Mouse (Mus musculus) adrenal gland, postnatal 10 days (tissue): ENCODE results near the gene Asb16. TPM values are rescaled to one million over a fixed set of nuclear protein-coding genes. Genes with fewer than 3 reads are reported as not detected.
A peak's percentile ranks its signal among the peaks of the same experiment; 100 is the strongest.

Source experiments
- DNase-seq: peaks from one replicate; pipeline ENCODE4 v3.0.0; 2021; ENCODE audit warnings: mixed read lengths
- total RNA-seq, 2 experiments: library from RNA; stranded (reverse); gene quantifications; 2 replicates each; pipeline ENCODE4 v1.2.3; 2021

Gene Asb16
- total RNA-seq, 2 experiments from 2014 or later, result 1.1 to 2.6 TPM

DNA sequence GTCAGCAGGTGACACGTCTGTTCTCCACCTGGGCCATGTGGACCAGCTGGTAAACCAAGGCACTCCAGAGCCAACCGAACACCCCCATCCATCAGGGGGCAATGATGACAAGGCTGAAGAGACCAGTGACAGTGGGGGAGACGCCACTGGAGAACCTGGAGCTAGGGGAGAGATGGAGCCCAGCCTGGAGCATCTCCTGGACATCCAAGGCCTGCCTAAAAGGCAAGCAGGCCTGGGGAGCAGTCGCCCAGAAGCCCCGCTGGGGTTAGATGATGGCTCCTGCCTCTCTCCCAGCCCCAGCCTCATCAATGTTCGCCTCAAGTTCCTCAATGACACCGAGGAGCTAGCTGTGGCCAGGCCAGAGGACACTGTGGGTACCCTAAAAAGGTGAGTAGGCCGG lies 18.9 kb downstream of the Asb16 start:
- DNase-seq, result no peak

DNA sequence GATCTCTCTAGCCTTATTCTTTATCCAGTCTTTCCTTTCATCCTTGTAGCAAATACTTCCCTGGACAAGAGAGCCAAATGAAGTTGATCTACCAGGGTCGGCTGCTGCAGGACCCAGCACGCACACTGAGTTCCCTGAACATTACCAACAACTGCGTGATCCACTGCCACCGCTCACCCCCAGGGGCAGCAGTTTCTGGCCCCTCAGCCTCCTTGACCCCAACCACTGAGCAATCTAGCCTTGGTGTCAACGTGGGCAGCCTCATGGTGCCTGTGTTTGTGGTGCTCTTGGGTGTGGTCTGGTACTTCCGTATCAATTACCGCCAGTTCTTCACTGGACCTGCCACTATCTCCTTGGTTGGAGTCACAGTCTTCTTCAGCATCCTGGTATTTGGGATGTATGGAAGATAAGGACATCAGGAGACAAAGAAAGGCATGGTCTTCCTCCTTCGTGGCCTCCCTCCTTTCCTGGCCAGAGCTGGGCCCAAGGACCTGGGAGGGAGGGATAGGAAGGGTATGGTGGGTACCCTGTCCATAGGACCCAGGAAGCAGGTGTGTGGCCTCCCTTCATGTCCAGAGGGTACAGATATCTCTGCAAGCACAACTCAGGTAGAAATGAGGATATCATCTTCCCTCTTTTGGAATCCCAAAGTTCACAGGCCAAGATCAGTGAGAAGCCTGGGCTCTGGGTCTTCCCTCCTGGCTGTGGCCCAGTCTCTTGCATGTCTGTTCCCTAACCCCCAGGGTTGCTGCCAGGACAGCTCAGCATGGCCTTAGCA lies 19.7 kb downstream of the Asb16 start:
- no peak for DNase-seq

DNA sequence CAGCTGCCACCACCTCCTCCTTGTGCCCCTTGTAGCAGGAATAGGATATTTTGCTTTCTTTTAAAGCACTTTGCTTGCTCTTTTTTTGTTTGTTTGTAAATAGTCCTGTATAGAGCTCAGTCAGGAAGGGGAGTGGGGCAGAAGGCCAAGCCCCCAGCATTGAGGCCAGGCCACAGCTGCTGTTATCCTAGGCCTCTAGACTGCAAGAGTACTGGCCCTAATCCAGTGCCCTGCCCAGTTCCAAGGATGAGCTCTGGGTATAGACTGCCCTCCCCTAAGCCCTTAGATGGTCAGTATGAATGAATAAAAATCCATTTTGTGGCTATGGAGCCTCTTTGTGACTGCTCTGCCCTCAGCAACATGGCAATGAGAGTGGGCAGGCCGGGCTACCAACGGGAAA lies 20.4 kb downstream of the Asb16 start:
- peak; percentile 41 for DNase-seq

DNA sequence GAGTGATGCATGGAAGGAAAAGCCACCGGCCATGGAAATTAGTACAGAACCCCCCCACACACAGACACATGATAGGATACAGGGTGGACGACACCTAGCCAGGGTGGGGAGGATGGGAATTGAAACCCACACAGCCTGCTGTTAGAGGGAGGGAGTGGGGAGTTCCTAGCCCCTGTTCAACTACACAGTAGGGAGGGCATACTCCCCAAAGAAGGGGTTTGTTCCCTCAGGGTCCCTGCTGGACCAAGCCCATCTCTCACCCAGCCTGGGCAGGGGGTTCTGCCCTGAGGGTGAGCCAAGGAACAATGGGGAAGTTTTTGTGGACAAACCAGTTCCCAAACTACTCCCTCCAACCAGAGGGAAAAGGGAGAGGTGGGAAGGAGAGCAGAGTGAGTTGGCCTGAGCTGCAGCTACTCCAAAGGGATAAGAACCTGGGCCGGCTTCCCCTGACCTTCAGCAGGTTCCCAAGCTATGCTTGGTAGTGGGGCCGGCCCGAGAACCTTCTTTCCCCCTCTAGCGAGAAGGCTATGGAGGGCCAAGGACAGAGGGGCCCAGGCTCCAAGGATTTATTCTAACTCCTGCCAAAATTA lies 21.1 kb downstream of the Asb16 start:
- DNase-seq, result no peak

DNA sequence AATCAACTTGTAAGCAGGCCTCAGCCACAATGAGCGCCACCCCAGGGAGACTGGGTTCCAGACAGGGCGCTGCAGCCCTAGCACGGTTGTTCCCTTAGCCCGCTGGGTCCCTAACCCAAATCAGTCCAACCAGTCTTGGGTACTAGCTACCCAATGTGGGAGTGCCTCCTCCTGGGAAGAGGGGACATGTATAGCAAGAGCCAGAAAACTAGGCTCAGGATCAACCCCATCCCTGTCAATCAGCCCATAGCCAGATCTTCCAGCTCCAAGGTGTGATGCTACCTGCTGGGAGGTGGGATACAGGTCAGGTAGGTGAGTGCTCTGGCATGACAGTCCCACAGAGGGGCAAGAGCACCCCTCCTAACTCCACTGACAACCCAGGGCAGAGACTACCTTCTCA lies 21.6 kb downstream of the Asb16 start:
- DNase-seq, result no peak

DNA sequence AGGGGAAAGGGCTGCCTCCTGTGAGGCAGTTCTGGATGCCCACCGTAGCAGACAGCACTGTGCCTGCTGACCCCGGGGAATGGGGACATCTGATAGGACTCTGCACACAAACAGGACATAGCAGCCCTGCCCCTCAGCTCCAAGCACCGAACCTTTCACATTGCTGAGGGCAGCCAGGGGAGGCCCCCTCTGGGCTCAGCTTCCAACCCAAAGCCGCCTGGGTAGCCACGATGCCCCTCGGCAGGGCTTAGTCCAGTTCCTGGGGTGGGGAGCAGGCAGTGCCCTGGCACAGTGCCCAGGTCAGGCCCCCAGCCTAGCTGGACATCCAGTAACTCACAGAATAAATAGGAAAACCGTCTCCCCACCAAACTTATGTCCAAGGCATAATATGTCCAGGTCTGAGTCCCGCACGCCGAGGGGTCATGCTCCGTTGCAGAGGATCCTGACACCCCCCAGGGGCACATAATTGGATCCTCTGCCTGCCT lies 22.6 kb downstream of the Asb16 start:
- no peak for DNase-seq

DNA sequence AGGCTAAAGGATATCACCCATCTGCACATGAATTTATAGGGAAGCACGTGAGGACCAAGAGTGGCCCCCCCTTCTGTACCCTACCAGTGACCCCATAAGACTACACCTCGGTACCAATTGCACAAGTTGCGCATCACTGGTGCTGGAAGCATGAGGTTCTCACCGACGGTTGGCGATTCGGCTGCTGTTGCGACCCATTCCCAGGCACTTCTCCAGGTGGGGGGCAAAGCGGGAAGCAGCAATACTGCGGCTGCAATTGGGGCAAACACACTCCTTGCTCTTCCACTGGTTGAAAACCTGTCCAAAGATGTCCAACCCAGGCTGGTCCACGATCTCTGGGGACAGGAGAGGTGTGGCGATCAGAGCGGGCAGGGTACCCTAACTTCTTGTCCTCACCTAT lies 25.4 kb downstream of the Asb16 start:
- no peak for DNase-seq

DNA sequence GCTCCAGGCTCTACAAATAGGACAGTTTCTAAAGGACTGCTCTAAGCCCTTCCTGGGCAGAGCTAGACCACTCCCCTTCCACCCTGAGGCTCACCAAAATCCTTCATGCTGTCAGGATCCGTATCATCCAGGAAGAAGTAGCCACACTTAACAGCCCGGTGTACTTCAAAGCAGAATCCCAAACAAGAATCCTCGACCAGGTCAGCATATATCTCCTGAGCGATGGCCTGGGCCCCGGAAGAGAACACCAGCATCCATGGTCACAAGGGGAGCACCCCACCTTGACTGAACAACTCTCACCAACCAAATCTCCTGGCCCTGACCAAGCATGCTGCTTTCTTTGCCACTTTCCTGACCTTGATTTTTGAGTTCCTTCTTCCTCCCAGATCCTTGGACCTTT lies 25.9 kb downstream of the Asb16 start:
- DNase-seq, result no peak

DNA sequence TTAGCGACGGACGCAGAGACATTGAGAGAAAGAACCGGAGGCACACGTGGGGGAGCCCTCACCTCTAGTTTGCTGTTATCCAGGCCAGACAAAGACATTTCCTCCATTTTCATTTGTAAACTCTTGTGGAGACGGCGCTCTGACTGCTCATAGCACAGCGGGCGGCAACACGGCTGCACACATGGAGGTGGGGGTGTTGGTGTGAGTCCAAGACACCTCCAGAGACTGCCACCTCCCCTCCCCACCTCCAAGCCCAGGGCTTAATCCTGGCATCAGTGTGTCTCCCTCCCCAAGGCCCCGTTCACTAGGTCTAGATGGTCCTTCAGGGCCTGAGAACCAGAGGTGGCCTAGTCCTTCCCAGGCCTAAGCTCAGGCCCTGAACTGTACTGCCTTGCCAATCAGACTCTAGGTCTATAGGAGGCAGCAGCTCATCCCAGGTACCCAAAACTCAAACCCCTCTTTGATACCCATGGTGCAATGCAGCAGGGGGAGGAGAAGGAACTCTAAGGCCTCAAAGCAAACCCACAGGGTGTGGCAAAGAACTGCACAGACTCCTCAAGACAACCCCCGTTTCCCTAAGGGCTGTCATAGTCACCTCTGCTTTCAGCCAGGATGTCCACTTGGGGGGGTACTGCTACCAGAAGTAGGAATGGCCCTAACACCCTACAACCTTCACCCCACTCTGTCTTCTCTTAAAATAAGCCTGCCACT lies 26.5 kb downstream of the Asb16 start:
- DNase-seq, result peak; percentile 38

DNA sequence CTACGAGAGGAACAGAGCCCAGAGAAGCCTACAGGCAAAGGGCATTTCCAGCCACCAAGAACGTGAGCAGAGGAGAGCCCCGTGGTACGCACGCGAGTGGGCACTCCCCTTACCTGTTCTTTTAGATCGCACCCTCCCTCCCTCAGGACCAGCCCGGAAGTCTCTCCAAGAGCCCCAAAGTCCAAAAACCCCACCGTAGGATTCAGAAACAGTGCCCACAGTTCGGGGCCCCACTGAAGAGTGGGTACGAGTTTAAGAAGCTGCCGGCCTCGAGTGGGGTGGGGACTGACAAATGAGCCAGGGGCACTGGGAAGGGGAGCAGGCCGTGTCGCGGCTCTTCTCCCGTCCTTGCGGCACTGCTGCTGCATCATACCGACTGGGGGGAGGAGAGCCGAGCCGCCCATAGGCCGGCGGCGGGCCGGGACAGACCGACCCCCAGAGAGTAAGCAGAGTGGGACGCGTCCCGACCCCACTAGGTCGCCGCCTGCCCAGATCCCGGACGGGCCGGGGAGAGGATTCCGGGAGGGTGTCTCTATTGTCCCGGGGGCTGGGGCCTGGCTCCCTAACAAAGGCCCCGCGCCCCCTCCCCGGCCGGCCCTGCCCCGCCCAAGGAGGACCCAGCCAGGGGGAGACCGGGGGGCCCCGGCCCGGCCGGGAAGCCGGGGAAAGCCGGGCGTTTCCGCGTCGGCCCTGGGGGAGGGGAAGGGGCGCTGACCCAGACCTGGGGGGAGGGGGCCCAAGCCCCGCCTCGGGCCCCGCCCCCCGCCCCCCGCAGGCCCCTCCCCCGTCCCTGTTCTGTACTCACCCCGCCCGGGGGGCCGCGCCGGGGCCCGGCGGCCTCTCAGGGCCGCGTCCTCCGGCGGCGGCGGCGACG lies 27.3 kb downstream of the Asb16 start:
- peak; percentile 79 for DNase-seq

DNA sequence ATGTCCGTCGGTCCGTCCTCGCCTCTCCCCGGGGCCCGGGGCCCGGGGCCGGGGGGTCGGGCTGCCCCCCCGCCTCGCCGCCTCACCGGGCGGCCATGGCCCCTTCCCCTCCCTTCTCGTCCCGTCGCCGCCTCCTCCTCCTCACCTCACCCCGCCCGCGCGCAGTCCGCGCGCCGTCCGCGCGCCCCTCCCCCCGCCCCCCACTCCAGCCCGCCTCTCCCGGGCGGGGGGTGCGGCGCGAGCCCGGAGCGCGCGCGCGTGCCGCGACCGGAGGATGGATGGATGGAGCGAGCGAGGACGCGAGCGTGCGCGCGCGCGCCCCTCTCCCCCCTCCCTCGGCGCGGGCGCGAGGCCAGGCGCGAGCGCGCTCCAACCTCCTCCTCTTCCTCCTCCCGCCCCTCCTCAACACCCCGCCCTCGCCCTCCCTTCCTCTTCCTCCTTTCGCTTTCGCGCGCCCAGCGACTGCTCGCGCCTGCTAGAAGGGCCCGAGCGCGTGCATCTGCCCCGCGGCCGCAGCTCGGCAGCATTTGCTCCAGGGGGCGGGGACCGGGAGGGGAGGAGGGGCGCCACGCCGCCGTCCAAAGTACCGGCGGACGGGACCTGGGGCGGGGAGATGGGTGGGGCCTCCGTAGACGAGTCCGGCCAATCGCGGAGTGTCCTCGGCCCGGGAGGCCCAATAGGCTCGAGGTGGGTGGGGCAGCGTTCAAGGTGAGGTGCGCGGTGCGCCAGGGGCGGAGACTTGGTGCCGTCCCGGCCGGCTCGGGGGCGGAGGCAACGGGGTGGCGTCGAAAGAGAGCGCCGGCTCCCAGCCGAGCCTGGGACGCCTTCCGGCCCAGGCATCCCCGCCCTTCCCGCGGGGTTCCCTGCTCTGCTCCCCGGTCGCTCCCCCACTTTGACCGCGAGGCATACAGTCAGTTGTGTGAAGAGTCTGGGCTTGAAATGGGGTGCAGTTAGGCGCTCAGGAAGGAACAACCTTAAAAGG lies 28.2 kb downstream of the Asb16 start, which contains the start of gene Atxn7l3:
Gene Atxn7l3, minus strand, starts transcription at position 141 of the 982 bp plus-strand sequence.
- DNase-seq, result peak; percentile 99

DNA sequence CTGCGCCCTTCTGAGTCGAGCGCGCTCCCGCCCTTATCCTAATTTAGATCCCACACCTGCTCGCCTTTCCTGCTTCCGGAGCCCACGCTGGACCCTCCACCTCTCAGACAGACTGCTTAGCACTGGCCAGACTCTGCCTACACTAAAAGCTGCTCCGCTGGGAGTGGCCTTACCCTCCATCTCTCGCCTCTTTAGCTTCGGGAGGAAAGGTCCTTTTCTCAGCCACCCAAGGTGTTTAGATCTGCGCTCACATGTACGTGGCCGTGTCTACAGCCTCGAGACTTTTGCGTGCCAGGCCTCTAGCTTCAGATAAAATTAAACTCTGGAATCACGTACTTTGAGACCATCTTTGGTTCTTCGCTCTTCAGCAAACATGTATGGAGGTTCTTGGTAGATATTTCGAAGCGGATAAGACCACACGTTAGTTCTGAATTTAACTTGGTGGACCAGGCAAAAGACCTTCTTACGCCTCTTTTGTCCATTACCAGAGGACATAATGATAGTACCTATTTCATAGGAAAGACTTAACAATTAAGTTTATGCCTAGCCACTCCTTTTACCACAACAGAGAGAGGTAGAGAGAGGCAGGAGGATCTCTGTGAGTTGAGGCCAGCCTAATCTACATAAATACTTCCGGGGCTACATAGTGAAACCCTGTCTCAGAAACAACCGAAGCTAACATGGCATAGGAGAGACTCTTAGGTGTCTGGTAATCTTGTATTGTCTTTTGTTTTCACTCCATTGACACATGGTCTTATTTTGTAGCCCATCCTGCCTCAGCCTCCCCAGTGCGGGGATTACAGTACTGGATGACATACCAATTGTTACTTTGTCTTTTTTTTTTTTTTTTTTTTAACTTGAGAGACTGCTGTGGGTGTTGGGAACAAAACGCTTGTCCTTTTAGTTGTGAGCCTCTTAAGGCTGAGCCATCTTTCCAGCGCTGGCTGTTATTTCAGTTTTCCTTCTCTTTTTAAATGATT lies 29.3 kb downstream of the Asb16 start:
- no peak for DNase-seq

DNA sequence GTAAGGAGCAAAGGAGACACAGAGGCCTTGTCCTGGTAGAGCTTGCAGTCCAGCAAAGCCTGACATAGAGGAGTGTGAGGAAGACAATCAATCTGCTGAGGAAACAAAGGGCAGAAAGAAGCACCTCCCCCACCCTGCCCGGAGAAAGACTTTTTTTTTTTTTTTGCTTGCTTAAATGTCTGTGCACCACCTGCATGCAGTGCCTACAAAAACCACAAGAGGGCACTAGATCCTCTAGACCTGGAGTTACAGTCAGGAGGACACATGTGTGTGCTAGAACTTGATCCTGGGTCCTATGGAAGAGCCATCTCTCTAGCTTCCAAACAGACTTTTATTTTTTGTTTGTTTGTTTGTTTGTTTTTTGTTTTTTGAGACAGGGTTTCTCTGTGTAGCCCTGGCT lies 31.3 kb downstream of the Asb16 start:
- DNase-seq, result peak; percentile 75

DNA sequence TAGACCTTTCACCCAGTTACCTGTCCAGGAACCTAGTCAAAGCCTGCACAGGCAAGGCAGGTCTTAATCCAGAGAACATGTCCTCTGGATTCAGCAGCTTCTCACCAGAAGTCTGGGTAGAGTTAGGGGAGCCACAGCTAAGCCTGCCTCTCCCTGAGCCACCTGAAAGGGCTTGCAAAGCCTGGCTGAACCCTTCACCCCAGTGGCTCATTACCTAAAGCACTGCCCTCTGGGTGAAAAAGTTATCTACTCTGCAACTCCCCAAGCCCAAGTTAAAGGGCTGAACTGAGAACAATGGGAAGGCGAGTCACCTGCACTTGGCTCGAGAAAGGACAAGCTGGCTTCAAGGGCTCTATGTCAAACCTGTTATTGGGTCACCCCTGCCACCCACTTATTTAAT lies 35.6 kb downstream of the Asb16 start:
- no peak for DNase-seq

DNA sequence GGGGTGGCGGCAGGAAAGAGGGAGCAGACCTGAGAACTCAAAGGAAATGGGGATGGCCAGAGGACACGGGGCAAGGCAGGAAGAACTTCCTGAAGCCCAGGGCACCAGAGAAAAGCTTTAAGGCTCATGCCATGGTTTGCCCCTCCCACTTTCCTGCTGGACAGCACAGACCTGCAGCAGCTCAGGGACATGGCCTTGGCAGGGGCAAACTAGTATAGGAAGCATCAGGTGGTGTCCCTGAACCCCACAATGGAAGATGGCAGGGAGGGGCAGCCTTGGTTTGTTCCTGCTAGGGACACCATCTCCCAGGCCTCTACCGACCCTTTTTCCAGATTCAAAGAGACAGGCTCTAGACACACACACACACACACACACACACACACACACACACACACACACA lies 36.8 kb downstream of the Asb16 start:
- DNase-seq, result no peak

DNA sequence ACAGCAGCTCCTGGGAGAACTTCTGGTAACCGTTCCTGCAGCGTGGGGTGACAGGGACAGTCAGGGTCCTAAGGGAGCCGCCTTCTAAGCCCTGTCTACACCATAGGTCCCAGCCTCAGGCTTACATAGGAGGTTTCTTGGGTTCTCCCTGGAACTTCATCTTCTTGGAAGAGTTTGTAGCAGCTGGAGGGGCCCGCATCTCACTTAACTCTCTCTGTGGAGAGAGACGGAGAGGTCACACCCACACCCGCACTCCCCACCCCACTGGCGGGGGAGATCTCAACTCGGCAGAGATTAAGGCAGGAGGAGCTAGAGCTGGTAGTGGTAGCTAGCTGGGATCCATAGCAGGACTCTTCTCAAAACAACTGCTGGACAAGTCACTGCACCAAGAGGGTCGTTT lies 39.6 kb downstream of the Asb16 start:
- DNase-seq, result no peak

DNA sequence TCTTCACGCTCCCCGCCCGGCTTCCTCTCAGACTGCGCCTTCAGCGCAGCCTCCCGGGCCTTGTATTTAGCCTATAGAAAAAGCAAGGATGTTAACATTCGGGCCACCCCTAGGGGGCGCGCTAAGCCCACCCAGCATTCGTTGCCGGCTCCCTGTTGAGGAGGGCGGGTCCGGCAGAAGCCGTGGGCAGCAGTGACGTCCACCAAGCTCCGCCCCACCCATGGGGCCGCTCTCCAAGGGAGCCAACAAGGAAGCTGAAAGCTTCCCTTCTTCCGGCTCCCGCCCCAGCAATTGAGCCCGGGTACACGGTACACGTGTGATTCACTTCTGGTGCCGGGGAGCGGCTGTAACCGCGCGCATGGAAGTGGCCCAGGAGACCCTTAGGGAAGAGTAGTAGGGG lies 40.4 kb downstream of the Asb16 start:
- DNase-seq, result peak; percentile 99

DNA sequence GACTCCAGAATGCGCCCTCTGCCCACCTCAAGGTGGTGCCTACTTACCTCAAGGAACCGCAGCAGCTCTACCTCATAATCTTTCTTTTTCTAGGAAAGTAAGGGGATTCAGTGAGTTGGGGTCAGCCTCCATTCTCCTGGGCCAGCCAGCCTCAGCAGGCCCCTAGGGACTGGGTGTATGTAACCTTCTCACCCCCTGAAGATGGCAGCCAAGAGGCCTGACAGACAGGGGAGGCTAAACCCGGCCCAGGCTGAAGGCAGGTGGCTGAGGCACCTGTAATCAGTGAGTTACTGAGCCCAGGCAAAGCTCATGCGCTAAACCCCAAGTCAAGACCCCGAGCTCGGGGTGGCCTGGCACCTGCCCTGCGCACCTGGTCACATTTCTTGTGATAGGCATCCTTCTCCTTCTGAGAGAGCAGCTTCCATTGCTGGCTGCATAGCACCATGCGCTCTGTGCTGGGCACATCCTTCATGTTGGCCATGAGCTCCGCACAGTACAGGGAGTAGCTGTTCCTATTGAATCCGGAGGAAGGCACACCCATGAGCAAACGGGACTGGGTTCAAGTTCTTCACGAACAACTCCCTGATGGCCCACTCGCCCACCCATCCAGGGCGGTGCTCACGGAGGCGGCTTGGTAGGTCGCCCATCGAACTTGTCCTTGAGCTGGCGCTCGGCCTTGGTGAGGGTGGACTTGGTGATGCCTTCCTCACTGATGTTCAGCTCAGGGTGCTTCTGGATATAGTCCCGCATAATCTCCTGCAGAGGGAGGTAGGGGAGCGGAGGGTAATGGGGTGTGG lies 41.5 kb downstream of the Asb16 start:
- DNase-seq, result no peak
